Mouse (Mus musculus) cerebellum, postnatal 4 days (tissue): ENCODE measurements at regions not wholly inside any gene's neighbourhood (a gene's known extent, or its start where the extent isn't known, plus 50 kb on each side); places are given as distances from the start of the nearest gene placed in this dataset.

Experiments used
- DNase-seq, 2 experiments: peaks; one replicate each; pipeline ENCODE4 v3.0.0; 2022; ENCODE audit warnings: low spot score in 2 of 2, mixed read lengths in 1 of 2

DNA sequence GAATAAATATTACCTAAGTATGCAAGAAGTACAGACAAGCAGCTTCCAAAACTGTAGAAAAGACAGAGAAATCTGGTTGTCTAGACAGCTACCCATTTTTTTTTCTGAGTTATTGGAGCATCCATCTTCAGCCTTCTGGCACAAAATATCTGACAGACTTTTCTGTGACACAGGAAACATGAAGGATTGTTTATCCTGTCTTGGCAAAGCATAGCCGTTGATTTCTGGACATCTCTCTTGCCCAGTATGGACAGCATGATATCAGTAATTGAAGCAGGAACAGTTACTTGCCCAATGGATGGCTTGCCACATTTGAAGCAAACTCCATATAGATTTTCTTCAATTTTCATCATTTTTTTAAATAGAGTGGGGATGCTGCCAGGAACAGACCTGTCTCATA lies 96.1 kb upstream of the Naaladl2 start:
- no peak for DNase-seq

DNA sequence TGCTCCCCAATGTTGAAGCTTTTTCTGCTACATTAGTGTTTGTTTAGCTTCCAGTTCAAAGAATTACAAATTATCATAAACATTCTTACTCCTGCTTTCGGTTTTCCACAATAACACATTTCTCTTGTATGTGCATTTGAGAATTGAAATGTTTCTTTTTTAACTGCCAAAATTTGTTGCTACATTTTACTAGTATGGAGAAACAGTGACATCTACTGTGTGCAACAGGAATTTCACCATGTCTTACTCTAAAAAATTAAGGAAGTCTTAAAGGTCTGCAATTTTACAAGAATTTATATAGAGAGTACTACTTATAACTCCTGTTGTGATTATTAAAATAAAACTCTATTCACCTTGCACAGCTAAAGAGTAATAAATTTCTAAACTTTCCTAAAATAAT lies 76.5 kb upstream of the Naaladl2 start:
- no peak for DNase-seq

GRCm38 (mm10) chr3:25208041-25208685 lies 64.1 kb upstream of the Naaladl2 start:
- DNase-seq = peak in 1 of 2 experiments; percentile 9
